Mouse (Mus musculus): Measurements from ENCODE around the gene 9930022D16Rik.

9930022D16Rik gene

GRCm38 (mm10) chr11:109458165-109458564 is 44.4 kb downstream of the 9930022D16Rik start:
- DNase-seq, result no peak

- no peak for DNase-seq
Measured at GRCm38 (mm10) chr11:109460586-109460985, 46.9 kb downstream of the 9930022D16Rik start.

GRCm38 (mm10) chr11:109465068-109465467 is 51.4 kb downstream of the 9930022D16Rik start:
- DNase-seq, result no peak

- DNase-seq, result no peak
Measured at GRCm38 (mm10) chr11:109466987-109467386, 53.3 kb downstream of the 9930022D16Rik start.

- DNase-seq, result no peak
Measured at GRCm38 (mm10) chr11:109468133-109468532, 54.4 kb downstream of the 9930022D16Rik start.
